Mouse (Mus musculus) heart, embryonic 13.5 days (tissue): ENCODE results near the gene Arpc5. TPM values are rescaled to one million over a fixed set of nuclear protein-coding genes. Genes with fewer than 3 reads are reported as not detected.

Source experiments
- ATAC-seq: fragments of 200-750 bp; cut with Nextera tagmentation; 2 replicates; pipeline ENCODE4 v1.8.0; 2017; ENCODE audit warnings: moderate TSS enrichment; ENCODE audit not compliant: insufficient number of reproducible peaks, low FRiP score, low TSS enrichment; ENCODE audit errors: extremely low read depth
- H3K27ac ChIP-seq: fragments of 300-500 bp; sonication (generic); replicated peaks from 2 replicates; pipeline ENCODE4 v1.5.1; 2015; ENCODE audit warnings: moderate library complexity, mild to moderate bottlenecking, inconsistent platforms
- H3K27me3 ChIP-seq: fragments of 300-500 bp; sonication (generic); replicated peaks from 2 replicates; pipeline ENCODE4 v1.6.1; 2015; ENCODE audit warnings: mild to moderate bottlenecking, inconsistent platforms
- H3K36me3 ChIP-seq: fragments of 300-500 bp; sonication (generic); 2 replicates; pipeline ENCODE4 v1.6.1; 2015; ENCODE audit warnings: mild to moderate bottlenecking, inconsistent platforms
- H3K4me1 ChIP-seq: fragments of 300-500 bp; sonication (generic); 2 replicates; pipeline ENCODE4 v1.6.1; 2015; ENCODE audit warnings: inconsistent platforms
- H3K4me2 ChIP-seq: fragments of 300-500 bp; sonication (generic); 2 replicates; pipeline ENCODE4 v1.6.1; 2015; ENCODE audit warnings: inconsistent platforms, mild to moderate bottlenecking, moderate library complexity
- H3K4me3 ChIP-seq: fragments of 300-500 bp; sonication (generic); 2 replicates; pipeline ENCODE4 v1.5.1; 2015; ENCODE audit warnings: moderate library complexity, mild to moderate bottlenecking, inconsistent platforms
- H3K9ac ChIP-seq: fragments of 300-500 bp; sonication (generic); 2 replicates; pipeline ENCODE4 v1.6.1; 2015; ENCODE audit warnings: inconsistent platforms, mild to moderate bottlenecking, moderate library complexity
- H3K9me3 ChIP-seq: fragments of 300-500 bp; sonication (generic); 2 replicates; pipeline ENCODE4 v1.6.1; 2016; ENCODE audit warnings: inconsistent platforms
- whole genome bisulfite sequencing: fragments of 180-500 bp; shearing (Covaris S2); methylation state at CpG from one replicate; pipeline ENCODE4 v1.1.7; 2015; ENCODE audit warnings: mixed read lengths; 5-methylcytosine and 5-hydroxymethylcytosine counted together
- polyA plus RNA-seq: library from polyadenylated mRNA; unstranded; fragments of >200 nt; fragmentation: Nextera tagmentation; extraction: Ambion mirVana; gene quantifications from 2 replicates; pipeline ENCODE4 v1.2.1, GENCODE M21; 2015

Gene Arpc5
- polyA plus RNA-seq, 1 experiment from 2014 or later = 198 TPM

- ATAC-seq = no peak; the same call in 1 of the 2 replicates
- H3K9ac ChIP-seq = peak overlapping the region; percentile 50; the same call in 1 of the 2 replicates
- whole genome bisulfite sequencing = 17% methylated on average over 10 of the region's 10 CpGs
- H3K4me3 ChIP-seq = no peak overlapping the region
- no peaks in the 10 kb centered on the region for H3K36me3 ChIP-seq
- peak overlapping the region; percentile 80 for H3K27ac ChIP-seq
- no peaks in the 10 kb centered on the region for H3K9me3 ChIP-seq
- H3K4me2 ChIP-seq = peak overlapping the region; percentile 36
- peaks cover 46% of the 10 kb centered on the region for H3K4me1 ChIP-seq
- no peaks in the 10 kb centered on the region for H3K27me3 ChIP-seq
These were observed 51.5 kb downstream of the Arpc5 start for GRCm38 (mm10) chr1:152817794-152818193.

GRCm38 (mm10) chr1:152819558-152819957 is 53.2 kb downstream of the Arpc5 start:
- 69% methylated on average over 6 of the region's 6 CpGs for WGBS

GRCm38 (mm10) chr1:152820911-152821695 is 54.8 kb downstream of the Arpc5 start:
- Histone ChIP-seq H3K4me2 (no peak overlapping the region), H3K27ac (no peak overlapping the region), H3K36me3 (no peaks in the 10 kb centered on the region), H3K27me3 (no peaks in the 10 kb centered on the region), H3K9ac (no peak overlapping the region), H3K9me3 (no peaks in the 10 kb centered on the region), H3K4me1 (peaks cover 28% of the 10 kb centered on the region), H3K4me3 (no peak overlapping the region)
- no peak for ATAC-seq
- 71% methylated on average over 7 of the region's 7 CpGs for WGBS

More at GRCm38 (mm10) chr1:152819558-152819957, 53.2 kb downstream of the Arpc5 start:
- no peak overlapping the region for H3K4me2 ChIP-seq
- no peak for ATAC-seq
- no peak overlapping the region for H3K27ac ChIP-seq
- H3K4me1 ChIP-seq = peaks cover 43% of the 10 kb centered on the region
- H3K9me3 ChIP-seq = no peaks in the 10 kb centered on the region
- no peak overlapping the region for H3K4me3 ChIP-seq
- no peaks in the 10 kb centered on the region for H3K36me3 ChIP-seq
- H3K9ac ChIP-seq = no peak overlapping the region
- H3K27me3 ChIP-seq = no peaks in the 10 kb centered on the region

GRCm38 (mm10) chr1:152821746-152822145 is 55.4 kb downstream of the Arpc5 start:
- no peaks in the 10 kb centered on the region for H3K36me3 ChIP-seq
- H3K4me3 ChIP-seq = no peak overlapping the region
- 86% methylated on average over 4 of the region's 4 CpGs for WGBS
- H3K27me3 ChIP-seq = no peaks in the 10 kb centered on the region
- no peak overlapping the region for H3K9ac ChIP-seq
- no peak overlapping the region for H3K27ac ChIP-seq
- H3K4me2 ChIP-seq = no peak overlapping the region
- peaks cover 21% of the 10 kb centered on the region for H3K4me1 ChIP-seq
- no peaks in the 10 kb centered on the region for H3K9me3 ChIP-seq
- no peak for ATAC-seq

GRCm38 (mm10) chr1:152824206-152824605 is 57.9 kb downstream of the Arpc5 start:
- H3K27ac ChIP-seq = no peak overlapping the region
- H3K36me3 ChIP-seq = no peaks in the 10 kb centered on the region
- no peaks in the 10 kb centered on the region for H3K9me3 ChIP-seq
- no peak overlapping the region for H3K4me2 ChIP-seq
- WGBS = 59% methylated on average over 9 of the region's 9 CpGs
- H3K4me3 ChIP-seq = no peak overlapping the region
- no peaks in the 10 kb centered on the region for H3K27me3 ChIP-seq
- ATAC-seq = no peak
- no peak overlapping the region for H3K9ac ChIP-seq
- peaks cover 4% of the 10 kb centered on the region for H3K4me1 ChIP-seq

Other genes with a start within 250 kb of the Arpc5 start
- gene Apobec4, start 16.0 kb upstream of the Arpc5 start, polyA plus RNA-seq = not detected in 2 replicates
- gene Rgl1, start 191 bp upstream of the Arpc5 start, polyA plus RNA-seq = 54.1 and 59.2 TPM in 2 replicates
- 3.3 and 4.6 TPM in 2 replicates for gene Ncf2, start 33.7 kb downstream of the Arpc5 start, polyA plus RNA-seq
- 22.3 and 22.4 TPM in 2 replicates for gene Smg7, start 136.1 kb downstream of the Arpc5 start, polyA plus RNA-seq
- gene Nmnat2, start 188.5 kb downstream of the Arpc5 start, polyA plus RNA-seq = 0.75 and 0.83 TPM in 2 replicates